Mouse (Mus musculus): Measurements from ENCODE around the gene Gm8720.
"Not testable (repeated sequence)": the region's sequence is repeated elsewhere in the genome, so short reads cannot be mapped to it uniquely, and the experiment has no call there.

DNA sequence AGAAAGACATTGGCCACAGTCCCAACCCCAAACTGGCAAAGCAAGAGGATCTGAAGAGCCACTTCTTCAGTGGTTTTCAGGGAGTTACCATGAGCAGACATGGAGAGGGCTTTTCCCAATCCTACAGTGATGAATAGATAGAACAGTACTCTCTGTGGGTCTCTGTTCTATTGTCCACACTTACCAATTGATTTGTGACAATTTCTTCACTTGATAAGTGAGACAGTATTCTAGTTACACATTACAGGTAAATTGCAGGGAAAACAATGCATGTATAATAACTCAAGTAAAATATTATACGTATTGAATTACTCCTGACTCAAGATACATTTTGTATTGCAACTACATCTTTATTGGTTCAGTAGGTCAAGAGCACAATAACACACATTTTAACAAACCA, at the start of gene Gm8720:
- not testable (repeated sequence) for TF ChIP-seq CTCF (IDR thresholded peaks at IDR 0.05; ENCODE audit: borderline replicate concordance, insufficient read depth, low read depth, low read length); POLR2A (IDR thresholded peaks at IDR 0.05; ENCODE audit: borderline replicate concordance, insufficient read depth, low read length)

All from cerebellum, adult 2 months (tissue).